Mouse (Mus musculus): ENCODE results near the gene Ank.

DNA sequence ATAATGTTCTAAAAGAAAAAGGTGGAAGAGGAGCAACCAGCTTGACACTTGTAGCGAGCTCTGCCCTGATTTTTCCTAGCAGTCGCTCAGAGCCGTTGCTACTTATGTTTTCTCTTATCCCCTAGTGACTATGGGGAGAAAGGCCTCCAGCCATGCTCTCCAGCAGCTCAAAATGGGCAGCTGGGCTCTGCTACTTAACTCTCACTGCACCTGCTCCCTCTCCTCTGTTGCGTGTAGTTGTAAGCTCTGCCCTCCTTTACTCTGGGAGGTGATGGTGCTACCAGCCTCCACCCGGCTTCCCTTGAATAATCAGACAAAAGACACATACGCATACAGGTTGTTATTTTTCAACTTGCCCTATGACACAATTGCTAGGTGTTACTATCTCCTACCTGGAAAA, 101.9 kb downstream of the Ank start:
- no peak for TF ChIP-seq POLR2A (IDR thresholded peaks at IDR 0.05; ENCODE audit: borderline replicate concordance, control insufficient read depth, low read depth, low read length)
- no peak for TF ChIP-seq CTCF (IDR thresholded peaks at IDR 0.05; ENCODE audit: control insufficient read depth, insufficient read depth, low read length)
